Mouse (Mus musculus): ENCODE measurements at regions not wholly inside any gene's neighbourhood (a gene's known extent, or its start where the extent isn't known, plus 50 kb on each side); places are given as distances from the start of the nearest gene placed in this dataset.

- peak; percentile 51 to 73 for DNase-seq (ENCODE audit: low spot score in 2 of 2)
Measured at GRCm38 (mm10) chr13:69867296-69868065, 65.3 kb downstream of the Med10 start.

GRCm38 (mm10) chr13:69896536-69896935, 94.3 kb downstream of the Med10 start:
- no peak for DNase-seq (ENCODE audit: low spot score in 2 of 2)

GRCm38 (mm10) chr13:69901139-69901538, 98.9 kb downstream of the Med10 start:
- no peak for DNase-seq (ENCODE audit: low spot score in 2 of 2)

GRCm38 (mm10) chr13:69906802-69907537, 104.8 kb downstream of the Med10 start:
- no peak for DNase-seq (ENCODE audit: low spot score in 2 of 2)

- no peak for DNase-seq (ENCODE audit: low spot score in 2 of 2)
Measured at GRCm38 (mm10) chr13:69915796-69916195, 113.6 kb downstream of the Med10 start.

- DNase-seq (ENCODE audit: low spot score in 2 of 2): no peak
Measured at GRCm38 (mm10) chr13:69932695-69933550, 130.7 kb downstream of the Med10 start.

GRCm38 (mm10) chr13:69933551-69933845, 131.3 kb downstream of the Med10 start:
- DNase-seq (ENCODE audit: low spot score in 2 of 2): peak; percentile 73 to 76

GRCm38 (mm10) chr13:69939791-69940190, 137.6 kb downstream of the Med10 start:
- no peak for DNase-seq (ENCODE audit: low spot score in 2 of 2)

- DNase-seq (ENCODE audit: low spot score in 2 of 2): no peak
Measured at GRCm38 (mm10) chr13:69944651-69945050, 142.5 kb downstream of the Med10 start.

GRCm38 (mm10) chr13:69946615-69947014, 144.4 kb downstream of the Med10 start:
- peak in 1 of 2 experiments; percentile 5 for DNase-seq (ENCODE audit: low spot score in 2 of 2)

GRCm38 (mm10) chr13:69952061-69952460, 149.9 kb downstream of the Med10 start:
- DNase-seq (ENCODE audit: low spot score in 2 of 2): peak in 1 of 2 experiments; percentile 7

- no peak for DNase-seq (ENCODE audit: low spot score in 2 of 2)
Measured at GRCm38 (mm10) chr13:69954171-69954570, 152.0 kb downstream of the Med10 start.

GRCm38 (mm10) chr13:69955503-69955902, 153.3 kb downstream of the Med10 start:
- DNase-seq (ENCODE audit: low spot score in 2 of 2): peak in 1 of 2 experiments; percentile 18

- no peak for DNase-seq (ENCODE audit: low spot score in 2 of 2)
Measured at GRCm38 (mm10) chr13:69963944-69964343, 161.7 kb downstream of the Med10 start.

GRCm38 (mm10) chr13:69971281-69972057, 169.3 kb downstream of the Med10 start:
- DNase-seq (ENCODE audit: low spot score in 2 of 2): no peak

GRCm38 (mm10) chr13:69974835-69975234, 172.6 kb downstream of the Med10 start:
- DNase-seq (ENCODE audit: low spot score in 2 of 2): no peak

- no peak for DNase-seq (ENCODE audit: low spot score in 2 of 2)
Measured at GRCm38 (mm10) chr13:69984159-69984558, 182.0 kb downstream of the Med10 start.

GRCm38 (mm10) chr13:69987181-69987580, 185.0 kb downstream of the Med10 start:
- DNase-seq (ENCODE audit: low spot score in 2 of 2): peak; percentile 21 to 38

GRCm38 (mm10) chr13:69988319-69988718, 186.1 kb downstream of the Med10 start:
- peak in 1 of 2 experiments; percentile 34 for DNase-seq (ENCODE audit: low spot score in 2 of 2)

- DNase-seq (ENCODE audit: low spot score in 2 of 2): peak; percentile 67 to 76
Measured at GRCm38 (mm10) chr13:69991253-69991891, 189.2 kb downstream of the Med10 start.

- DNase-seq (ENCODE audit: low spot score in 2 of 2): peak; percentile 18 to 25
Measured at GRCm38 (mm10) chr13:69991892-69992261, 189.7 kb downstream of the Med10 start.
